Mouse (Mus musculus) megakaryocyte, embryonic 14.5 days (primary cell): Measurements from ENCODE around the gene Adi1.

Experiments used
- FLI1 ChIP-seq: IDR thresholded peaks from 2 replicates; pipeline ENCODE4 v1.6.1; 2012; ENCODE audit warnings: low read length, inconsistent platforms, mixed read lengths
- GATA1 ChIP-seq: IDR thresholded peaks from 3 replicates; pipeline ENCODE4 v1.6.1; 2012; ENCODE audit warnings: mixed read lengths, low read length, inconsistent platforms, borderline replicate concordance

GRCm38 (mm10) chr12:28699656-28700055 lies 24.6 kb downstream of the Adi1 start:
- no peak for TF ChIP-seq FLI1
- no peak for TF ChIP-seq GATA1
